Mouse (Mus musculus) frontal cortex, adult (tissue): ENCODE measurements around the gene Cacng1.

Experiments
- ATAC-seq: cut with Nextera tagmentation; 2 replicates; pipeline ENCODE4 v1.9.2; 2017; ENCODE audit warnings: mild to moderate bottlenecking, moderate library complexity, mixed read lengths; ENCODE audit not compliant: low TSS enrichment

The Cacng1 gene

GRCm38 (mm10) chr11:107655538-107655937, 60.8 kb downstream of the Cacng1 start:
- peak; percentile 60; the same call in 1 of the 2 replicates for ATAC-seq
